Mouse (Mus musculus) intestine, embryonic 14.5 days (tissue): ENCODE data around the gene Opcml. TPM values are rescaled to one million over a fixed set of nuclear protein-coding genes. Genes with fewer than 3 reads are reported as not detected.

Experiments
- ATAC-seq: fragments of 200-750 bp; cut with Nextera tagmentation; replicated peaks from 2 replicates; pipeline ENCODE4 v1.8.0; 2017; ENCODE audit warnings: low read depth, moderate number of reproducible peaks, moderate TSS enrichment, moderate library complexity; ENCODE audit not compliant: low FRiP score, low TSS enrichment
- DNase-seq: peaks from one replicate; pipeline ENCODE4 v3.0.0-alpha.2; 2018; ENCODE audit warnings: low spot score
- H3K27ac ChIP-seq: fragments of 300-500 bp; sonication (generic); 2 replicates; pipeline ENCODE4 v1.5.1; 2014; ENCODE audit warnings: low read depth, mild to moderate bottlenecking, control low read depth
- H3K27me3 ChIP-seq: fragments of 300-500 bp; sonication (generic); replicated peaks from 2 replicates; pipeline ENCODE4 v1.6.1; 2014; ENCODE audit warnings: low read length, control low read depth; ENCODE audit not compliant: control insufficient read depth, insufficient read depth
- H3K36me3 ChIP-seq: fragments of 300-500 bp; sonication (generic); 2 replicates; pipeline ENCODE4 v1.6.1; 2014; ENCODE audit warnings: low read length, control low read depth; ENCODE audit not compliant: control insufficient read depth, insufficient read depth
- H3K4me1 ChIP-seq: fragments of 300-500 bp; sonication (generic); replicated peaks from 2 replicates; pipeline ENCODE4 v1.6.1; 2014; ENCODE audit warnings: low read length, control low read depth, mixed read lengths; ENCODE audit not compliant: control insufficient read depth, insufficient read depth
- H3K4me2 ChIP-seq: fragments of 300-500 bp; sonication (generic); 2 replicates; pipeline ENCODE4 v1.6.1; 2014; ENCODE audit warnings: low read length
- H3K4me3 ChIP-seq: fragments of 300-500 bp; sonication (generic); 2 replicates; pipeline ENCODE4 v1.5.1; 2014; ENCODE audit warnings: low read depth, low read length, control low read depth, mixed read lengths
- H3K9ac ChIP-seq: fragments of 300-500 bp; sonication (generic); 2 replicates; pipeline ENCODE4 v1.6.1; 2014; ENCODE audit warnings: mild to moderate bottlenecking, low read length
- H3K9me3 ChIP-seq: fragments of 300-500 bp; sonication (generic); 2 replicates; pipeline ENCODE4 v1.6.1; 2016; ENCODE audit warnings: low read length, control low read depth; ENCODE audit not compliant: control insufficient read depth
- WGBS: fragments of 180-500 bp; shearing (Covaris S2); extraction: QIAGEN DNeasy Blood & Tissue Kit; methylation state at CpG from one replicate; pipeline ENCODE4 v1.1.7; 2014; 5-methylcytosine and 5-hydroxymethylcytosine counted together
- polyA plus RNA-seq: library from polyadenylated mRNA; unstranded; fragments of >200 nt; fragmentation: Nextera tagmentation; extraction: Ambion mirVana; gene quantifications from 2 replicates; pipeline ENCODE4 v1.2.1, GENCODE M21; 2014

Gene Opcml
- polyA plus RNA-seq, 1 experiment from 2014 or later = 4.1 TPM

GRCm38 (mm10) chr9:28319802-28320201, 529.2 kb downstream of the Opcml start:
- no peak for ATAC-seq
- Histone ChIP-seq H3K4me2 (no peak overlapping the region), H3K27ac (no peak overlapping the region), H3K36me3 (no peaks in the 10 kb centered on the region), H3K4me1 (no peaks in the 10 kb centered on the region), H3K27me3 (no peaks in the 10 kb centered on the region), H3K9ac (no peak overlapping the region), H3K9me3 (no peaks in the 10 kb centered on the region), H3K4me3 (no peak overlapping the region)
- no peak for DNase-seq
- 38% methylated on average over 1 of the region's 1 CpGs for WGBS

GRCm38 (mm10) chr9:28327985-28328384, 537.4 kb downstream of the Opcml start:
- Histone ChIP-seq H3K27ac (no peak overlapping the region), H3K4me3 (no peak overlapping the region), H3K36me3 (no peaks in the 10 kb centered on the region), H3K4me2 (no peak overlapping the region), H3K9ac (no peak overlapping the region), H3K9me3 (no peaks in the 10 kb centered on the region), H3K4me1 (no peaks in the 10 kb centered on the region), H3K27me3 (no peaks in the 10 kb centered on the region)
- ATAC-seq (no peak), DNase-seq (no peak)
- WGBS = 49% methylated on average over 4 of the region's 4 CpGs

GRCm38 (mm10) chr9:28328434-28328833, 537.9 kb downstream of the Opcml start:
- DNase-seq (no peak), ATAC-seq (no peak)
- WGBS = 92% methylated on average over 2 of the region's 2 CpGs

GRCm38 (mm10) chr9:28329477-28329876, 538.9 kb downstream of the Opcml start:
- Histone ChIP-seq H3K4me3 (no peak overlapping the region), H3K9ac (no peak overlapping the region), H3K27ac (no peak overlapping the region), H3K4me1 (no peaks in the 10 kb centered on the region), H3K36me3 (no peaks in the 10 kb centered on the region), H3K9me3 (no peaks in the 10 kb centered on the region), H3K4me2 (no peak overlapping the region), H3K27me3 (no peaks in the 10 kb centered on the region)
- no peak for ATAC-seq
- DNase-seq = no peak

More at GRCm38 (mm10) chr9:28328434-28328833, 537.9 kb downstream of the Opcml start:
- Histone ChIP-seq H3K9me3 (no peaks in the 10 kb centered on the region), H3K4me2 (no peak overlapping the region), H3K36me3 (no peaks in the 10 kb centered on the region), H3K27ac (no peak overlapping the region), H3K4me1 (no peaks in the 10 kb centered on the region), H3K27me3 (no peaks in the 10 kb centered on the region), H3K9ac (no peak overlapping the region), H3K4me3 (no peak overlapping the region)

DNA sequence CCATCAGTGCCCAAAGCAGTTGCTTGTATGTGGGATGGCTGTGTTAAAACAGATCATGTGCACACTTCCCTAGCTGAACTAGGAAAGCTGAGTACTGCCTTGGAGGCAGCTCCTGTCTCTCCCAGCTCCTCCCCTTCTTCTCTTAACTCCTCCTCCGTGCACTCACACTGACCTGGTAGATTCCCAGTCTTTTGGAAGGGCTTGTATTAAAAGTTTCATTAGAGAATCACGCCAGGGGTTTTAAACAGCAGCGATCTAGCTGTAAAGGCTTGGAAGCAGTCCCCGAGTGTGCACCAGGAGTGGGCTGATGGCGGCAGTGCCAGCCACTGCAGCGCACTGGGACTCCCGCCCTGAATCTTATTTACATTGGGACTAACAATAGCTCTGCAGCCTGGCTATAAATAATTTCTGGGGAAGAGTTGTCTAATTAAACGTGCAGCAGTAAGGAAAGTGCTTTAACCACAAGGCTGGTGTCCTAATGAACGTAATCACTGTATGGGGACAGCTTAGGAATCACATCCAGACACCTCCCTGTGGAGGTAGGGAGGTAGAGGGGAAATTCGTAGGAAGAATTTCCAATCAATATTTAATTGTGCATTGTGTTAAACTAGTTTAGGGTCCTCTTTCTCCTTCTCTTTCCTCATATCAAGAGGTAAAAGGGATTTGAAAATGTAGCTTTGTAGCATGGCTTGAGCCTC, 546.1 kb downstream of the Opcml start:
- H3K9ac ChIP-seq = no peak overlapping the region
- H3K4me1 ChIP-seq = 0 out of 2 replicates have a peak, but pooled peaks cover 3% of the 10 kb centered on the region
- H3K9me3 ChIP-seq = no peaks in the 10 kb centered on the region
- 17% methylated on average over 10 of the region's 10 CpGs for WGBS
- no peaks in the 10 kb centered on the region for H3K27me3 ChIP-seq
- H3K4me3 ChIP-seq = 0 out of 2 replicates have a peak overlapping the region, but pooled peaks have one; percentile 3
- H3K36me3 ChIP-seq = no peaks in the 10 kb centered on the region
- peak overlapping the region; percentile 36 for H3K4me2 ChIP-seq
- ATAC-seq (no peak), DNase-seq (peak; percentile 51)
- H3K27ac ChIP-seq = no peak overlapping the region

- no peak overlapping the region for H3K4me2 ChIP-seq
- no peaks in the 10 kb centered on the region for H3K9me3 ChIP-seq
- no peak overlapping the region for H3K27ac ChIP-seq
- DNase-seq = no peak
- WGBS = 60% methylated on average over 2 of the region's 2 CpGs
- no peaks in the 10 kb centered on the region for H3K27me3 ChIP-seq
- no peaks in the 10 kb centered on the region for H3K36me3 ChIP-seq
- H3K4me3 ChIP-seq = no peak overlapping the region
- no peak for ATAC-seq
- 0 out of 2 replicates have a peak, but pooled peaks cover 3% of the 10 kb centered on the region for H3K4me1 ChIP-seq
- no peak overlapping the region for H3K9ac ChIP-seq
Observed at GRCm38 (mm10) chr9:28337837-28338236, 547.3 kb downstream of the Opcml start.

GRCm38 (mm10) chr9:28354978-28355377, 564.4 kb downstream of the Opcml start:
- no peak overlapping the region for H3K4me2 ChIP-seq
- H3K9ac ChIP-seq = no peak overlapping the region
- ATAC-seq = no peak
- H3K27me3 ChIP-seq = no peaks in the 10 kb centered on the region
- no peaks in the 10 kb centered on the region for H3K9me3 ChIP-seq
- H3K4me3 ChIP-seq = no peak overlapping the region
- no peak for DNase-seq
- no peaks in the 10 kb centered on the region for H3K4me1 ChIP-seq
- no peaks in the 10 kb centered on the region for H3K36me3 ChIP-seq
- no peak overlapping the region for H3K27ac ChIP-seq

DNA sequence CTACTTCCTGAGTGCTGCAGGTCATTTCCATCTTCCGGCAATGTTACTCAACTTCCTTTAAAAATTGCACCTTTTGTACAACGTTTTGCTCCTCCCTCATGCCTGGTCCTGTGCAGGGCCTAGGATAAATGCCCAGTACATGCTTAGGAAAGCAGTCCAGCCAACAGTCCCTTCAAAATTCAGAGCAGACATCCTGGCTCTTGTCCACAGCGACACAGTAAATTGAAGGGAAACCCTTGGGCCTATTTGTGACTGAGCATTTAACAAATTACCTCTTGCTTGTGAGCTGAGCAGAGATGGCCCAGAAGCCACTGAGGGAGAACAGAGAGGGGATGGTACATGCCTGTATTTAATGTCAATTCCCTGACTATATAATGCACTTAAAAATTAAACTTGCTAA, 567.4 kb downstream of the Opcml start:
- Histone ChIP-seq H3K9ac (no peak overlapping the region), H3K9me3 (no peaks in the 10 kb centered on the region), H3K4me3 (no peak overlapping the region), H3K36me3 (no peaks in the 10 kb centered on the region), H3K27me3 (no peaks in the 10 kb centered on the region), H3K27ac (no peak overlapping the region), H3K4me1 (no peaks in the 10 kb centered on the region), H3K4me2 (no peak overlapping the region)
- DNase-seq (no peak), ATAC-seq (no peak)
- WGBS = 67% methylated on average over 3 of the region's 3 CpGs

- Histone ChIP-seq H3K4me1 (no peaks in the 10 kb centered on the region), H3K4me2 (no peak overlapping the region), H3K36me3 (no peaks in the 10 kb centered on the region), H3K27me3 (no peaks in the 10 kb centered on the region), H3K9me3 (no peaks in the 10 kb centered on the region), H3K9ac (no peak overlapping the region), H3K27ac (no peak overlapping the region), H3K4me3 (no peak overlapping the region)
- ATAC-seq (no peak), DNase-seq (no peak)
- 74% methylated on average over 2 of the region's 2 CpGs for WGBS
Observed at GRCm38 (mm10) chr9:28360691-28361090, 570.1 kb downstream of the Opcml start.
